Mouse (Mus musculus) left cerebral cortex, postnatal 36 days (tissue): ENCODE measurements around the gene Nap1l4. TPM values are rescaled to one million over a fixed set of nuclear protein-coding genes. Genes with fewer than 3 reads are reported as not detected.
A peak's percentile ranks its signal among the peaks of the same experiment; 100 is the strongest.

ENCODE experiments used
- DNase-seq, 2 experiments: peaks; one replicate each; pipeline ENCODE4 v3.0.0; 2021 to 2022; ENCODE audit warnings: low spot score in 2 of 2, mixed read lengths in 1 of 2
- intact Hi-C: fragments of 180-260 bp; cut with DNase I; formaldehyde crosslinking; loops from one replicate; pipeline ENCODE4 v1.15.1; 2025
- total RNA-seq, 2 experiments: library from RNA; stranded (reverse); gene quantifications; 2 replicates each; pipeline ENCODE4 v1.2.3; 2021

The Nap1l4 gene
- total RNA-seq, 2 experiments from 2014 or later, result 110 to 117 TPM

DNA sequence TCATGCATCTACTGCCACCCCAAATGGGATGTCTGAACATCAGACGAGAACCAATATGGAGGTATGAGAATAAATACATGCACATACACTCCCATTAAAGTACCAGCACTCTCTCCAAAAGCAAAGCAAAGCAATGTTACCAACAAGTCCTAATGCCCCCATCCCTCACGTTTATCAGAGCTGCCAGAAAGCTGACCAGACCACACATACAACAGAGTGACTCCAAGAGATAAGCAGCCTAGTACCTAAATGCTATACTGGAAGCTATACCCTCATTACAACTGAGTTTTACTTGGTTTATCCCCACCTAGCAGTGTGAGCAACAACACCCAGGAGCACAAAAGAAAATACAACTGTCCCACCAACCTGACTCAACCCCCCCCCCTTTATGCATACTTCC, 15.6 kb downstream of the Nap1l4 start:
- DNase-seq, result no peak
- intact Hi-C loops, result no loop called here

DNA sequence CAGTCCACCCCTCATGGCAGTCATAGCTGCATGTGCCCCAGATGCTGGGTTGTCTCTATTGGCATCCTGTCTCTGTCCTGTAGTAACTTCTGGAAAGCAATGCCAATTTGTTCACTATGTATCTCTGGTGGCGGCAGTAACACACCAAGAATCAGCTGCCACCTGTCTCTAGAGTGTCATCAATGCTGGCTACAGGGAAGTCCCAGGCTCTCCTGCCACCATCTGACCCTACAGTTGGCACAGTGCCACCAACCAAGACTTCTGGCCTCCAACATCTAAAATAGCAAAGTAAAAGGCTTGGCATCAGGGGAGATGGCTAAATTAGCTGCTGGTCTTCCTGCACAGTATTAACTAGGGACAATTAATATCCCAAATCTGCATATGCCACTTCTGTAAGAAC, 16.5 kb downstream of the Nap1l4 start:
- intact Hi-C loops, result no loop called here
- DNase-seq, result no peak

DNA sequence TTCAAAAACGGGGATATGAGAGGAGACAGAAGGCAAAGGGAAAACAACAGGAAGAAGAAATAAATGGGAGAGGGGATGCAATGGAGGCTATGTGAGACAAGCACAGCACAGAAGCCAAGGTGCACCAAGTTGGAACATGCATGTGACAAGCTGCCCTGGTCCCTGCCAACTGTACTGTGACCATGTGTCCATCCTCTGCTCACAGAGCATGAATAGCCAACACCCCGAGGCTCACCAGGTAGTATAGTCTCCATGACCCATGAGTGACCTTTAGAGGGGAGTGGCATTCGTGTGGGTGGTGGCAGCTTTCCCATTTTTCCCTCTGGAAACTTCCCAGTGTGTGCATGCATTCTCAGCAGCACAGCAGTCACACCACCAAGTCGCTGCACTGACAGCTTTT, 29.6 kb downstream of the Nap1l4 start:
- intact Hi-C loops, result no loop called here
- no peak for DNase-seq

DNA sequence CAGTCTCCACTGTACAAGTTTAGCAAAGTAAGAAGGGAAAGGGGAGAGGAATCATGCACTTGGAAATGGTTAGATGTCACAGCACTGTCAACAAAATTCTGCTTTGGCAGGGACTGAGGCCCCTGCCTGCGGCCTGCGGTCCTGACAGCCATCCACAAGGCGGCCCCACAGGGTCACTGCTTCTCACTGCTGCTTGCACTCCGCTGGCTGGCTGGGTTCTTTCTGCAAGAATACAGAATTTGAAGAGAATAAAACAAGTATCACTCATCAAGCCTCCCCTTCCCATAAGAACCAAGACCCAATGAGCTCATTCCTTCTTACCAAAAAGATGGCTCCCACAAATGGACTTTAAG, 34.5 kb downstream of the Nap1l4 start:
- intact Hi-C loops, result no loop called here
- no peak for DNase-seq

DNA sequence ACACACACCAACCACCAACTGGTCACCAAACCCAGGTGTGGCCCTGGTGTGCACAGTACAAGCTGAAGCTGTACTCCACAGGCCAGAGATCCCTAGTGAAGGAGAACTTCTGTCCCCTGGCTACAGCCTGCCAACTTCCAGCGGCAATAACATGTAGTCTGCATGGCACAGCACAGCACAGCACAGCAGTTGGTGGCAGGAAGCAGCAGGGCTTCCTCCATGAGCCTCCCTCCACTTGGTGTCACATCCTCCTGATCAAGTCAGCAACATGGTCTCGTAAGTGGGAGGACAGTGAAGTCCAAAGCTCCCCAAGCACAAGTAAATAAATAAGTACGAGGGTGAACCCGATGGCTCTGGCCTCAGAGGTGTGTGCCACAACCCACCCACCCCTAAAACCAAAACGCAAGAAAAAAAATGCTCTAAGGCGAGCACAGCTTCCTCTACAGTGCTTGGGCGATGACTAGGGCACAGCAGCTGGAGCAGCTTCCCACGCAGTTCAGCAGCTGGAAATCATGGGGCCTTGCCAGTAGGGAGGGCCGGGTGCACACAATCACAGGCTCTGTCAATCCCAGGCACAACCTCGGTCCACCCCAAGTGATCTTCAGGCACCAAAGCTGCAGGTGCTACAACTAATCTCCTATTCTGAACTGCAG, 35.0 kb downstream of the Nap1l4 start:
- no peak for DNase-seq
- intact Hi-C loops, result no loop called here

DNA sequence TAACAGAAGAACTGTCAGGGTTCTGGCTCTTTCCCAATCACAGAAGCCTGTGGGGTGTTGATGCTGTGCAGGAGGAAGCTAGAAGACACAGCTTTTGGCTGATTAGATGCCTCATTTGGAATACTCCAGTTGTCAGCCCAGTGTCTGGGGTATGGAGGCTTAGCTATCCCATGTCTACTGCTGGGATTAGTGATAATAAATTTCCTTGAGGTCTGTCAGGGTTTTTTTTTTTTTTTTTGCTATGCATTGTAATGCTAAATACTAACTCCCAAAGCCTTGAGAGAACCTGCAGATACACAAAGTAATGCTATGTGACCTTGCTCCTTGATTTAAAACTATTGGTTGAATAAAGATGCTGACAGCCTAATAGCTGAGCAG, 37.6 kb downstream of the Nap1l4 start:
- no peak for DNase-seq
- intact Hi-C loops, result no loop called here

DNA sequence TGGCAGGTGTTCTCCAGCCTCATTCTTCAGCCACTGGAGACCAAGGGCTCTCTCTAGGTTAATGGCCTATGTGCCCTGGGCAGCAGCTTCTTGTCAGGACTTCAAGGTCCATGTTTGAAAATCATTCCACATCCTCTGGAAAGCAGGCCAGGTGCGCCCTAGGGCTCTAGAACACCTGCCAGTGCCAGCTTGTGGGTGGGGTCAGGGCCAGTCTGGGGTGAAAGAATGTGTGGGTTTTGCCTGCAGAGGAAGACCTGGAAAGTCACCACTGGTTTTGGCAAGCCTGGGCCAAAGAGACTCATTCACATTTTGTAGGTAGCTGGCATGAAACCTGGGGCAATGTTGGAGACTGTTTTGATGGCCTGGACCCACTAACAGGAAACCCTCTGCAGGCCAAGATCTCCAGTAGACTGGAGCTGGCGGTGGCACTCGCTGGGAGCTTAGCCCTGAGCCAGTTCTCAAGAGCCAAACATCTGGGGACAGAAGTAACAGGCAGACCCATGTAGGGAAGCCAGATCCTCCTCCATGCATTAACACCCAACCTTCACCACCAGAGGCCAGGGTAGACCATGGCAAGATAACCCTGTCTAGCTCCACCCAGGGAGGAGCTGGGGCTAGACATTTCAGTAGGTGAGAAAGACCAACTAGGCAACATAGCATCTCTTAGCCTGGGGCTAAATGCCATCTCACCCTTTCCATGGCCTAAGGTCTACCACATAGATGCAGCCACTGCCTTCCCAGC, 38.1 kb downstream of the Nap1l4 start:
- DNase-seq, result no peak
- intact Hi-C loops, result no loop called here

DNA sequence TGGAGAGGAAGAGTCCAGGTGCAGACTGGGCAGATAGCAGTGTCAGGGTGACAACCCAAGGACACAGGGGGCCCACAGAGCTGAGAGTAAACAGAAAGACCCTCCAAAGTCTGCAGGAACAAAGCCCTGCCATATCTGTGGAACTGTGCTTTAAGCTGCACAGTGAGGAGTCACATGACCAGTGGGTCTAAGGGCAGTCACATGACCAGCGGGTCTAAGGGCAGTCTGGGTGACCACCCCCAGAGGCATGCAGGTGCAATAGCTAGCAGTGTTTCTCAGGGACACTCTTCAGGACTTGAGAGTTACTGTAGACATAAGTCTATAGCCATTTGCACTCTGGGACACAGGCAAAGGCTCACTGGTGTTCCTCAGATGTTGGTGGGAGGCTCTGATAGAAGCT, 39.3 kb downstream of the Nap1l4 start:
- DNase-seq, result no peak
- intact Hi-C loops, result no loop called here

DNA sequence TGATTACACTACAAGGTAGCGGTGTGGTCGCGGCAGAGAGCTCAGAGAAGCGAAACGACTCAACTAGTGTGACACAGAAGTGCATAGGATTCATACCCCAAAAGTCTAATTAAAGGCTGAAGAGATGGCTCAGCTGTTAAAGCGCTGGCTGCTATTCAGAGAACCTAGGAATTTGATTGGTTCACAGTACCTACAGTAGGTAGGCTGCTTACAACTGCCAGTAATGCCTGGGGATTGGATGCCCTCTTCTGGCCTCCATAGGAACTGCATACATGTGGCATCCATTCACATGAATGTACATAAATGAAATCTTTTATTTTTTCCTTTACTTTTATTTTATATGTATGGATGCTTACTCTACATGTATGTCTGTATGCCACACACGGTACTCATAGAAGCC, 42.2 kb downstream of the Nap1l4 start:
- intact Hi-C loops, result loop anchor here (1.0 kb wide), 1 partner anchor 26 kb away; no protein-coding TSS in a partner anchor

DNA sequence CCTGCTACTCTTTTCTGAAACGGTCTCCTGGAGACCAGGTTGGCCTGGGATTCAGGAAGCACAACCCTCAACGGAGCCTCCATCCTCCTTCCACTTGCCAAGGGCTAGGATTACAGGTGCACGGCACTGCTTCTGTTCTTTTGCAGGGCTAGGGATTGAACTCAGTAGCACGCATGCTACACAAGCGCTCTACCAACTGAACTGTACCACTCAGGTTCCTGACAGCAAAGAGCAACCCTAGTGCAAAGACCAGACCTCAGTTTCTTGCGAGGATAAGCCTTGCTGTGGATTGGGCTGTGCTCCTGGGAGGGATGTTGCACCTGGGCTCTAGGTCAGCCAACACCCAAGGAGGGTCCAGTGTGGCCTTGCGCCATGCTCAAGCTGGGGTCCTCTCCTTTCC, 42.6 kb downstream of the Nap1l4 start:
- no peak for DNase-seq
- intact Hi-C loops, result loop anchor here (1.0 kb wide), 1 partner anchor 26 kb away; no protein-coding TSS in a partner anchor

More for the DNA sequence above, 42.2 kb downstream of the Nap1l4 start:
- DNase-seq, result peak in 1 of 2 experiments; percentile 23

DNA sequence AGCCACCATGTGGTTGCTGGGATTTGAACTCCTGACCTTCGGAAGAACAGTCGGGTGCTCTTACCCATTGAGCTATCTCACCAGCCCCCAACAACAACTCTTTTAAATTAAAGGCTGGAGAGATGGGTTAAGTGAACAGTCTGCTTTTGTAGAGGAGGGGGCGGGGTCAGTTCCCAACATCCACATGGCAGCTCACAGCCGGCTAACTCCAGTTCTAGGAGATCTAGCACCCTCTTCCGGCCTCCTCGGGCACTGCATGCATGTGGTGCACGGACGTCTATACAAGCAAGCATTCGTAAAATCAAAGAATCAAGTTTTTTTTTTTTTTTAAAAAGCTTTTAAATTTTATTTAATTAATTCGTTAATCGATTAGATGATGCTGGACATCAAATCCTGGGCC, 43.1 kb downstream of the Nap1l4 start:
- intact Hi-C loops, result loop anchor here (1.0 kb wide), 1 partner anchor 26 kb away; no protein-coding TSS in a partner anchor
- peak; percentile 30 to 45 for DNase-seq

DNA sequence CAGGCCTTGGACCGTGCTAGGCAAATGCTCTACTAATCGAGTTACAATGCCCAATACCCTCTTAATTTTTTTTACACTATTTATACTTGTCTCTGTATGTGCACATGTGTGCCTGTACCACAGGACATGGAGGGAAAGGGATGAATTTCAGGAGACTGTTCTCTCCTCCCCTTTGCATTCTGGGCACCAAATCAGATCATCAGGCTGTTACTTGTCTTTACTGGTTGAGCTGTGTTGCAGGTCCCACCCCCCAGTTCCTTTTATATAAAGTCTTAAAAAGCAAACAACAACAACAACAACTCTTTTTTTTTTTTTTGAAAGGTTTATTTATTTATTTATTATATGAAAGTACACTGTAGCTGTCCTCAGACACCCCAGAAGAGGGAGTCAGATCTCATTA, 43.5 kb downstream of the Nap1l4 start:
- intact Hi-C loops, result no loop called here
- DNase-seq, result no peak

DNA sequence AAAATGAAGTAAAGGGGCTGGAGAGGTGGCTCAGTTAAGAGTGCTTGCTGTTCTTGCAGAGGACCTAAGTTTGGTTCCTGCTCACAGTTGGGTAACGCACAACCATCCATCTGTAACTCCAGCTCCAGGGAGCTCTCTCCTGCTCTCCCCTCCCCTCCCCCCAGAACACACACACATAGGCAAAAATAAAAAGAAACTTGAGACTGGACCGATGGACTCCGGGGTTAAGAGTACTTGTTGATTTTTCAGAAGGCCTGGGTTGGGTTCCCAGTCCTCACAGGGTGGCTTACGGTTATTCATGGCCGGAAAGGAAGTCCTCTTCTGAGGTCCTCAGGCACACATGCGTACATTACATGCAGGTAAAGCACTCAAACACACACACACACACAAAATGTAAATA, 45.0 kb downstream of the Nap1l4 start:
- no peak for DNase-seq
- intact Hi-C loops, result no loop called here

DNA sequence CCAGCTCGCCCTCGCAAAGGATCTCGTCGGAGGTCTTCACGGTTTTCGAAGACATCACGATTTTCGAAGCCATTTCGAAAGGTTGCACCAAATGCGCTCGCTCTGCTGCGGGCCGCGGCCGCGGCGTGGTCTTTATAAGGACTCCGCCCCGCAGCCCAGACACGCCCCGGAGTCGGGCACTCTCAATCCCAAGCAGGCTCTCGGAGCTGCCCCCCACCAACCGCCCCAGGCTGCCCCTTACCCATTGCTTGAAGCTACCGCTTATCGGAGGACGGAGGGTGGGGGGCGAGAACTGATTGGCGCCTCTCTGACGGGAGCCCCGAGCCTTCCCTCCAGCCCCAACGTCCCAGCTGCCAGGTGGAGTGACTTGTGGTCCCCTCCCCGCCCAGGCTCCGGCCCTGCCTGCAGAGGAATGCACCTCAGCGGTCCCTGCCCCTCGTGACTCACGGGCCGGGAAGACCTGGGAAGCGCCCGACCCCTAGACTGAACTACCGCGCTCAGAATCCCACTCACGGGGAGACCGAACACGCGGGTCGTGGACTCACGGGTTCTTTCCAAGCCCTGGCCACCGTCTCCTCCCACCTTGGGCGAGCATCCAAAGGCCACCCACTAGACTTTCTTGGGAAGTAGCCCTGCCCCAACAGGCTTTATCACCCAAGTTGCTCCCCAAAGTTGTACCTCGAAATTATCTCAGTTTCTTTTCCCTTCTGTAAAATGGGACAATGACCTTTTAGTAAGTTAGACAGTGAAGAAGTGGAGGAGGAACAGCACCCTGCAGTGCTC, 46.3 kb downstream of the Nap1l4 start, which contains the start of gene Phlda2:
Gene Phlda2 (minus strand): TSS at position 733 of the 783 bp plus-strand sequence.
- intact Hi-C loops, result no loop called here
- DNase-seq, result no peak

DNA sequence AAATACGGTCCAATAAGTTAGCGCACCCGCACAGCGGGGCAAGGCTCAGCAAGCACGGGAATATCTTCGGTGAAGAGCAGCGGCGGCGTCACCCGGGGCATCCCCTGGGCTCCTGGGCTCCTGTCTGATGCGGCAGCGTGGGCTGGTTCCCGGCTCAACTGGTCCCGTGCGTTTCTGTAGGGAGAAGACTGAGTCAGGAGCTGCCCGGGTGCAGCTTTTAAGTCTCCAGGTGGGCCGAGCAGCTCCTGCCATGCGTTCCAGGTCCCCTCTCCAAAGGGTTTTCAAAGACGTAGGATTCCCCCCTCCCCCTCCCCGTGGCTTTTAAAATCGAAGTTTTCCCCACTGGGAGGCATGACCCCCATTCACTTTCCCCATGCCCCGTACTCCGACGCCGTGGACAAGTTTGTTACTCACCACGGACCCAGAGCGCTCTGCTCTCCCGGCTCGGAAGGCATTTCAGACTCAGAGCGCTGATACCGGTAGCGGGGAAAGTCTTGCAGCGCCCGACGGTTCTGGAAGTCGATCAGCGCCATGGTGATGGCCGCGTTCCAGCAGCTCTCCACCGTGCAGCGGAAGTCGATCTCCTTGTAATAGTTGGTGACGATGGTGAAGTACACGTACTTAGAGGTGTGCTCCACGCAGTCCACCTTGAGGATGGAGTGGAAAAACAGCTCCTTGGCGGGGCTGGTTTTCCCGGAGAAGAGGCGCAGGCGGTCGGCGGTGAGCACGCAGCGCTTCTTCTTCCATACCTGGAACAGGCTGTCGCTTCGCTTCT, 47.1 kb downstream of the Nap1l4 start:
- peak; percentile 21 to 25 for DNase-seq
- intact Hi-C loops, result no loop called here

DNA sequence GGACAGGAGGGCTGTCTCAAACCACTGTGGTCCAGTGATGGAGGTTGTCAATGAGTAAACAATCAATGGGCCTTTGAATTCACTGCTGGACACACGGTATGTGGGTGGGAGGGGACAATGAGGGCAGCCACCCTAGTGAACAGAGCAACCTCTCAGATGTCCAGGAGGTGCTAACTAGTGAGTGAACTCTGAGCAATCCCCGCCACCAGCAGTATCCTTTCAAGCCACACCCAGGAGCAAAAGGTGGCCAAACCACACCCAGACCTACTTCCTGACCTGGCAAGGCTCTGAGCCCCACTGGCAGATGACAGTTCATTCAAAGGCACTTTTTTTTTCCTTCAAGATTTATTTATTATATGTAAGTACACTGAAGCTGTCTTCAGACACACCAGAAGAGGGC, 48.0 kb downstream of the Nap1l4 start:
- intact Hi-C loops, result no loop called here
- no peak for DNase-seq

DNA sequence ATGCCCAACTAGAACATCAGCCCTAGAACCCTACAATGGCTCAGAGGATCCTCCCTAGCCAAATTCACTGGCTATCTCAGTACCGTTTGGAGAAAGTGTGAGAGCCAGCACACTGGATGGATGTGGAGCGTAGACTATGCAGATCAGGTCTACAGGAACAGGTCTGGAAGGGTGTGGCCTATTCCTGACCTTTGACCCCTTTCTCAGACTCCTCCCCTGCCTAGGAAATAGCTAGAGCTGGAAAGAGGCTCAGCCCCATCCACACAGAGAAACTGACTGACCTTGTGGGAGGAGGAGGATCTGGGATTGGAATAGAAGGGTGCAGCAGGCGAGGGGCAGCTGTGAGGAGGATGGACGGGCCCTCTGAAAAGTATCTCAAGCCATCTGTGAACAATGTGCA, 50.3 kb downstream of the Nap1l4 start:
- intact Hi-C loops, result no loop called here
- no peak for DNase-seq

DNA sequence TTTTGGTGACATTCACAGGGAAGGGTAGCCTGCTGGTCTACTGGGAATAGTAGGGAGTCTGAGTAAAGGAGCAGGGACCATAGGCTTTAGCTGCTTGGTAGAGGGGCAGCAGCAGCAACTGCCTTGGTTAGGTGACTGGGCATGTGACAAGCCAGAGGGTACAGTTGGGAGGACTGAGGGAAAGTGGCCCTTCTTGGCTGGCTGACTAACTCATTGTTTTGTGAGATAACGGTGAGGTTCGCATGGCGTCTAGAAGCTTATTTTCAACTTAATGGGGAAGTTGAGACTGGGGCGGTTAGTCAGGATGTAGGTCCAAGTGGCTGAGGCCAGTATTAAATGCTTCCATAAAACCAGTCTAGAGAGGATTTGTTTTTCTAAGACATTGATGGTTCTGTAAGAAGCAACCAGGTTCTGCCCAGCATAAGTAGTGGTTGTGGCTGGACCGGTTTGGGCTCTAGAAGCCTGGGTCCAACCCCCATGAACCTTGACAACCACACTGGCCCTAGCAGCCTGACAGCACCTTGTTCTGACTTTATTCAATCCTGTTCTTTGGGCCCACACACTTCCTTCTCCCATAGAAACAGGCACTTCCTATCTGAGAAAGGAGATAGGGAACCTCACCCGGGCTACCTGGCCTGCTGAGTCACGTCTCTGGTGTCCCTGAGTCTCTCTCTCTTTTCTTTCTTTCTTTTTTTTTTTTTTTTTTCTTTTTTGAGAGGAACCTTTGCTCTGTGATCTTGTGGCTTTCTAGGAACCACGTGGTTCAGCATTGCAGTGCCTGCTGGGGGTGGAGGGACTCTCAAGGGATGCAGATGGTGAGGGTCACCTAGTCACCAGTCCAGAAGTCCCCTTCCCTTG, 53.6 kb downstream of the Nap1l4 start:
- no peak for DNase-seq
- intact Hi-C loops, result no loop called here

DNA sequence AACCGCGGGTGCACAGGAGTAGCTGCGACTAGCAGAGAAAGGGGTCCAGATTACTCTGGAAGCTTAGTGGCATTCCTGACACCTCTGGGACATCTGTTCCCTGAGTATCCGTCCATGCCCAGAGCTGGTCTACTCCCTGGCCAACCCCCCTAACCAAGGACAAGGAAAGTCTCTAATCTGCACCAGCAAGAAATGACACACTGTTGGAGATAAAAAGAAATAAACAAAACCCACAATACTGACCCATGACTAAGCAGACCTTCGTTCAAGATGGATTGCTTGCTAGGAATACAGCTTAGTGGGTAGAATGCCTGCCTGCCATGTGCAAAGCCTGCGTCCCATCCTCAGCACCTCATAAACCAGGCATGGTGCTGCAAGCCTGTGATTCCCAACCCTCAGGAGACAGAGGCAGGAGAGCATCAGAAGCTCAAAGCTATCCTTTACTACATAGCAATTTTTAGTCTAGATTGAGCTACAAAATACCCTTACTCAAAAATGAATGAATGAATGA, 55.2 kb downstream of the Nap1l4 start:
- intact Hi-C loops, result no loop called here
- DNase-seq, result no peak
